Mouse (Mus musculus): Measurements from ENCODE around the gene Olfr1388.
"Not testable (repeated sequence)": the region's sequence is repeated elsewhere in the genome, so short reads cannot be mapped to it uniquely, and the experiment has no call there.

Olfr1388 gene

DNA sequence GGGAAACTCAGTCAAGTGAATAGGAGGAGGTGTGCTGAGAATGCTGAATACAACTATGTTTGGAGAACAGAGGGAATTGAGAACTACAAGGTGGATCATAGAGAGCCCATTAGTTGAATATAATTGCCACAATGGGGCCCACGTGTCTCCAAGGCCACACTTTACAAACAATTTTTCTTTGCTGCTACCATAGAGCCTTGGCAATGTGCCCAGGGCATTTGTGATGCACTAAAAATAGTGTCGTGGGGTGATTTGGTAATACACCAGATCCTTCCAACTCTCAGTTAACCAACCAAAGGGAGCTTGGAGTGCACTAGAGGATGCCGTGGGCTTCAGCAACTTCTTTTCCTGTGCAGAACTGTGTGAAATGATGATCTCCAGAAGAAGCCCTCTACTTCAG lies at the start of gene Olfr1388:
Gene Olfr1388, plus strand, starts transcription at position 214 of the 400 bp plus-strand sequence.
- no peak for DNase-seq

DNA sequence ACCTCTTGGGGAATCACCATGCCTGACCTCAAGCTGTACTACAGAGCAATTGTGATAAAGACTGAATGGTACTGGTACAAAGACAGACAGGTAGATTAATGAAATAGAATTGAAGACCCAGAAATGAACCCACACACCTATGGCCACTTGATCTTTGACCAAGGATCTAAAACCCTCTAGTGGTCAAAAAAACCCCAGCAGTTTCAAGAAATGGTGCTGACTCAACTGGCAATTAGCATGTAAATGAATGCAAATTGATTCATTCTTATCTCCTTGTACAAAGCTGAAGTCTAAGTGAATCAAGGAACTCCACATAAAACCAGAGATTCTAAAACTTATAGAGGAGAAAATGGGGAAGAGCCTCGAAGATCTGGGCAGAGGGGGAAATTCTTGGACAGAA lies 43.7 kb upstream of the Olfr1388 start:
- DNase-seq, result not testable (repeated sequence)

DNA sequence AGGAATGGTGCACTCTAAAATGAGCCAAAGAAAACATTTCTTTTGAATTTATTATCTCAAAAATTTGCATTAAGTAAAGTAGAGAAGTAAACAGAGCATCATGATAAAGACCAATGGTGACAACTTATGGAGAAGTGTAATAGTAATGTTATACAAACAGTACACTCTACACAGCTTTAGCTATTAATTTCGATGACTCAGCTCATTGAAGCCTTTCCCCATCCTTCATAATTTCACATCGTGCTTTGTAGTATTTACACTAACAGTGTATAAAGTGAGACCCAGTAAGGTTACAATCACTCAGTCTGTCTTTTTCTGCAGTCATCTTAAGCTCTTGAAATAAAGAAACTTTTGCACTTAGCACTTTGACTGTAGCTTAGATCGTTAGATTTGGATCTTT lies 29.6 kb upstream of the Olfr1388 start:
- DNase-seq, result no peak

DNA sequence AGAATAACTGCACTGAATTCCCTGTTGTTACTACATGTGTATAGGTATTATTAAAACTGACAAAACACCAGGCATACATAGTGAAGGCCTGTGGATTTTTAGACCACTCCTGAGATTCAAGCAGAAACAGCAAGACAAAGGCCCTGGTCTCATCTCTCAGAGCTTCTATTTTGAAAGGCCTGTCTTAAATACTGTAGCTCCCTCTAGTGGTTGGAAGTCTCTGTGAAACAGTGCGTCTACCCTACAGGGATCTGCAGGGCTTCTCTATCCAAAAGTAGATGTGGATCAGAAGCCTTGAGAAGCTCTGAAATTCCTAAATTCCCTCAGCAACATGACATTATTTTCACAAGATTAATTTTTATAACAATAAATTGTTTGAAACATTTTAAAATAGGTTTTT lies 25.9 kb upstream of the Olfr1388 start:
- DNase-seq, result no peak

DNA sequence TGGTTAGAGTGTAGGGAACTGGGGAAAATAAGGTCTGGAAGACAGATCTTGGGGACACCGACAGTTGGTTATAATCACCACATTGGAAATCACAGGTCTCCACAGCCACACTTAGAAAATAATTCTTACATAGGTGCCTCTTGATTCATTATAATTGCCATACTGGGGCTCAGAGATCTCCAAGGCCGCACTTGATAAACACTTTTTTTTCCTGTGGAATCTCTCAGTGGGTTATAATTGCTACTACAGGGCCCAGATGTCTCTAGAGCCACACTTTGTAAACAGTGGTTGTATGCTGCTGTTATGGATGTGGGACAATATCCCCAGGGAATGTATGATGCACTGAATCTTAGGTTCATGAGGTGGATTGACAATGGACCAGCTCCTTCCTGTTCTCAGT lies 13.7 kb upstream of the Olfr1388 start, which contains the start of gene Olfr1389:
Gene Olfr1389, plus strand, starts transcription at position 301 of the 400 bp plus-strand sequence.
- no peak for DNase-seq

DNA sequence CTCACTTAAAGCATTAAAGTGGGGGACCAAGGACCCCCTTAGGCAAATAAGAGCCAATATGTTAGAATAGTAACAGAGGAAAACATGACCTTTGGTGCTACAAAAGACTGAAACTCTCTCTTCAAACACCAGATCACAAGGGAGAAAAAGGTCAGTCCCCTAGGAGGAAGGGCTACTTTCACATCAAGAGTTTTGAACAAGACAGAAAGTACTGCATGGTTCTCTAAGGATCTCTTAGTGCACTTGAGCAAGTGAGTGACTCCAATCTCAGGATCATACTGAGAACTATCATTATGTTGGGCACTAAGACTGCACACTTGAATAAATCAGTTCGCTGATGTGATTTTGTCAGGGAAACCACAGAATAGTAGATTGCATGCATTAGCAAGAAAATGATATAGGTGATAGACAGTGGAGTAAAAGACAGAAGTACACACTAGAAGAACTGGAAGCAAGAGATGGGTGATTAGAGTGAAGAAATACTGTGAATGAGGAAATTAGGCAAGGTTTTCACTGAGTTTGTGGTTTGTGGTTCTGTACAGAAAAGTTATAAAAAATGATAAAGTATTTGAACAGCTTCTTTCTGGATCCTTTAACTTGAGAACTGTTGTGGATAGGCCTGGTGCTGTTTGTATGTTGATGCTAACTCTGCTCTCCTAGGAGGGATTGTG lies 11.0 kb upstream of the Olfr1388 start:
- DNase-seq, result no peak

DNA sequence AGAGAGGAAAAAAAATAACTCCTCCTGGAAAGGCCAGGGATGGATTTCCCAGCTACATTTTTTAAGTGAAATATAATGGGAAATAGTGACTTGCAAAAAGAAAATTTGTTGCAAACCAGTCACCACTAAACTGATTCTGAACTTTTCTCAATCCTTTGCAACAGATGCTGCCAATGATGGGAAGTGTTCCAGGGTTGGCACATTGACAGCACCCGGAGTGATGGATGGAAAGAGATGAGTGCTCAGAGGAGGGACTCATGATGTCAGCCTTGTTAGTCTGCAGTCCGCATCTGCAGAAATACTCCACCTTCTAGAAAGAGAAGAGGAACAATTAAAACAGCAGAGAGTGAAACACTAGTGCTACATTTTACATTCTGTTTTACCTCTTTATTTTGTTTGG lies 6.8 kb upstream of the Olfr1388 start:
- no peak for DNase-seq

DNA sequence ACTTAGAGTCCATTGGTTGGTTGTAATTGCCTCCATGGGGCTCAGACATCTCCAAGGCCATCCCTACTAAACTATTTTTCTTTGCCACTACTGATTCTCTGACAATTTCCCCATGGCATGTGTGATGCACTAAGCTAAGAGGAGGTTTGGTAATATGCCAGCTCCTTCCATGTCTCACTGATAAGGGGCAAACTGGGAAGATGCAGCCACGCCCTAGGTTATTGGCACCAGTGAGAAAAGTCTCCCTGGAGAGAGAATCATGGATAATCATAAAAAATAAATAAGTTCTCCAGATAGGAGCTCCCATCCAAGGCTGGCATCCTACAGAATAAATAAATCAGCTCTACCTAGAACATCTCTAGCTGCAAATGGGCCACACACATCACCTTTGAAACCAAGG lies 18.6 kb downstream of the Olfr1388 start, which contains the start of gene Olfr1387:
Gene Olfr1387, plus strand, starts transcription at position 301 of the 400 bp plus-strand sequence.
- DNase-seq, result no peak

DNA sequence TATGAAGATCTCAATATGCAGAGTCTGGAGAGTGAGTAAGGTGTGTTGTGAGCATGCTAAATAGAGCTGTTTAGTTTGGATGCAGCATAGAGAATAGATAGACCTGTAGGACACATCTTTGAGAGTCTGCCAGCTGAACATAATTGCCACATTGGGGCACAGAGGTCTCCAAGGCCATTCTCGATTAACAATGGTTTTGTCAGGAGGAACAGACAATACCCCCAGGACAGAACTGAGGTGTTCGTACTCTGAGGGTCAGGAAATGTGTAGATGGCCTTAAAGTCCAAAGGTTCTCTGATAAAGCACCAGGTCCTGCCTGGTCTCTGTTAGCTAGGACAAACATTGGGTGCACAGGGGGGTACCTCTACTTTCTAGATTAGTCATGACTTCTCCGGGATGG lies 28.3 kb downstream of the Olfr1388 start, which contains the start of gene Olfr1386:
Gene Olfr1386, plus strand, starts transcription at position 301 of the 400 bp plus-strand sequence.
- DNase-seq, result not testable (repeated sequence)

DNA sequence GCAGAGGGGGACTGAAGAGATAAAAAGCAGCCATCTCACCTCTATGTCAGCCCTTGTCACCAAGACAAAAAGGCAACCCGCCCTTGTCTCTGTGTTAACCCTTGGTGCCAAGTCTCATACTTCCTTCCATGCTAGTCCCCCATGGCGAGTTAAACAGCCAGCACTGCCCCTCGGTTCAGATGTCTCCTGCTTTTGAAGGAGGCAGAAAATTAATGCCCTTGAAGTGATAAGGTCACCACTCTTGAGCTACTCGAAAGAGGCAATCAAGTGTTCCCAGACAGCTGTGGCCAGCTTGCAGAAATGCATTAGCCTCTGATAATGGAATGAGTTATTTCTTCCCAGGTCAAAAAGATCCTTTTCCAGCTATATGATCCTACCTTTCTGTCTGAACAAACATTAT lies 49.5 kb downstream of the Olfr1388 start:
- DNase-seq, result no peak

DNA sequence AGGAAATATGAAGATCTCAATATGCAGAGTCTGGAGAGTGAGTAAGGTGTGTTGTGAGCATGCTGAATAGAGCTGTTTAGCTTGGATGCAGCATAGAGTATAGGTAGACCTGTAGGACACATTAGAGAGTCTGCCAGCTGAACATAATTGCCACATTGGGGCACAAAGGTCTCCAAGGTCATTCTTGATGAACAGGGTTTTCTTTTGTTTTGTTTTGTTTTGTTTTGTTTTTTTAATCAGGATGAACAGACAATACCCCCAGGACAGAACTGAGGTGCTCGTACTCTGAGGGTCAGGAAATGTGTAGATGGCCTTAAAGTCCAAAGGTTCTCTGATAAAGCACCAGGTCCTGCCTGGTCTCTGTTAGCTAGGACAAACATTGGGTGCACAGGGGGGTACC lies 52.3 kb downstream of the Olfr1388 start, which contains the start of gene Olfr1385:
Gene Olfr1385, plus strand, starts transcription at position 301 of the 400 bp plus-strand sequence.
- not testable (repeated sequence) for DNase-seq

Data from lung, postnatal 14 days (tissue).